Mouse (Mus musculus) olfactory bulb, adult 2 months (tissue): ENCODE results near the gene Spata21.

Experiments used
- CTCF ChIP-seq: fragments of 200-500 bp; IDR thresholded peaks from 2 replicates; pipeline ENCODE4 v1.5.1; 2012; ENCODE audit warnings: low read depth, mild to moderate bottlenecking, low read length, moderate library complexity; ENCODE audit not compliant: insufficient read depth
- POLR2A ChIP-seq: fragments of 200-500 bp; IDR thresholded peaks from 2 replicates; pipeline ENCODE4 v1.6.1; 2012; ENCODE audit warnings: mild to moderate bottlenecking, low read depth, low read length, moderate library complexity; ENCODE audit not compliant: insufficient read depth

GRCm38 (mm10) chr4:141099956-141100355 is 11.8 kb downstream of the Spata21 start:
- no peak for TF ChIP-seq CTCF
- no peak for TF ChIP-seq POLR2A
